Mouse (Mus musculus) intestine, embryonic 16.5 days (tissue): ENCODE measurements at regions not wholly inside any gene's neighbourhood (a gene's known extent, or its start where the extent isn't known, plus 50 kb on each side); places are given as distances from the start of the nearest gene placed in this dataset.

ENCODE experiments used
- ATAC-seq: fragments of 200-750 bp; cut with Nextera tagmentation; 2 replicates; pipeline ENCODE4 v1.8.0; 2017; ENCODE audit warnings: moderate TSS enrichment, moderate library complexity
- H3K27ac ChIP-seq: fragments of 300-500 bp; sonication (generic); 2 replicates; pipeline ENCODE4 v1.5.1; 2014; ENCODE audit warnings: mild to moderate bottlenecking, low read length
- H3K27me3 ChIP-seq: fragments of 300-500 bp; sonication (generic); replicated peaks from 2 replicates; pipeline ENCODE4 v1.6.1; 2014; ENCODE audit warnings: low read length, control low read depth, mixed read lengths; ENCODE audit not compliant: control insufficient read depth, insufficient read depth
- H3K36me3 ChIP-seq: fragments of 300-500 bp; sonication (generic); 2 replicates; pipeline ENCODE4 v1.6.1; 2014; ENCODE audit warnings: low read length, control low read depth; ENCODE audit not compliant: control insufficient read depth, insufficient read depth
- H3K4me1 ChIP-seq: fragments of 300-500 bp; sonication (generic); 2 replicates; pipeline ENCODE4 v1.6.1; 2014; ENCODE audit warnings: low read length, control low read depth, mixed read lengths; ENCODE audit not compliant: control insufficient read depth, insufficient read depth
- H3K4me2 ChIP-seq: fragments of 300-500 bp; sonication (generic); 2 replicates; pipeline ENCODE4 v1.6.1; 2014; ENCODE audit warnings: low read depth, low read length, control low read depth
- H3K4me3 ChIP-seq: fragments of 300-500 bp; sonication (generic); 2 replicates; pipeline ENCODE4 v1.5.1; 2014; ENCODE audit warnings: mild to moderate bottlenecking, low read length
- H3K9ac ChIP-seq: fragments of 300-500 bp; sonication (generic); 2 replicates; pipeline ENCODE4 v1.6.1; 2014; ENCODE audit warnings: low read depth, low read length
- H3K9me3 ChIP-seq: fragments of 300-500 bp; sonication (generic); 2 replicates; pipeline ENCODE4 v1.6.1; 2016; ENCODE audit warnings: low read length, control low read depth; ENCODE audit not compliant: control insufficient read depth
- WGBS: fragments of 180-500 bp; shearing (Covaris S2); extraction: QIAGEN DNeasy Blood & Tissue Kit; methylation state at CpG from one replicate; pipeline ENCODE4 v1.1.7; 2014; 5-methylcytosine and 5-hydroxymethylcytosine counted together

GRCm38 (mm10) chr2:178929033-178929432, 498.7 kb downstream of the Cdh26 start:
- WGBS, result 71% methylated on average over 6 of the region's 6 CpGs
- Histone ChIP-seq H3K9me3 (no peaks in the 10 kb centered on the region), H3K36me3 (no peaks in the 10 kb centered on the region), H3K27ac (no peak overlapping the region), H3K27me3 (no peaks in the 10 kb centered on the region), H3K4me3 (no peak overlapping the region), H3K4me2 (no peak overlapping the region), H3K9ac (no peak overlapping the region), H3K4me1 (no peaks in the 10 kb centered on the region)
- ATAC-seq, result no peak

DNA sequence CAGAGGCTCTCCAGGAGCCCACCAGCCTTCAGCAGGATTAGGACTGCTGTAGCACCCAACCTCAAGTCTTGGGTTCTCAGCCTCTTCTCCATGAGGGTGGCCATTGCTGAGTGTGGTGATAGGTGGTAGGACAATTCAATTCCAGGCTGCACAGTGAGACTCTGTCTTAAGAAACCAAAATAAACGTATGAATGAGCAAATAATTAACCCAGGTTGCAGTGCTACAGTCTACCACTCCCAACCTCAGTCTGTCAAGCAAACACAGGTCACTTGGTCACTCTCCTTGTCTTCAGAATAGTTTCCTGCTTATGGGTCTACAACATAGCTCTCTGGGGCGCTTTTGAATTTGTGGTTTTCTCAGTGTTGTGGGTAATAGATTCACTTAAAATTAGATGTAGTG, 499.8 kb downstream of the Cdh26 start:
- H3K27ac ChIP-seq, result peak overlapping the region; percentile 23; the same call in 1 of the 2 replicates

GRCm38 (mm10) chr2:178948471-178948870, 493.8 kb upstream of the Cdh4 start:
- Histone ChIP-seq H3K27ac (no peak overlapping the region), H3K9me3 (no peaks in the 10 kb centered on the region), H3K4me3 (no peak overlapping the region), H3K36me3 (no peaks in the 10 kb centered on the region), H3K9ac (no peak overlapping the region), H3K27me3 (no peaks in the 10 kb centered on the region), H3K4me1 (no peaks in the 10 kb centered on the region), H3K4me2 (no peak overlapping the region)
- ATAC-seq, result no peak
- 79% methylated on average over 6 of the region's 6 CpGs for WGBS

More for the DNA sequence above, 499.8 kb downstream of the Cdh26 start:
- H3K4me1 ChIP-seq, result no peaks in the 10 kb centered on the region
- WGBS, result 44% methylated on average over 2 of the region's 2 CpGs
- H3K9me3 ChIP-seq, result no peaks in the 10 kb centered on the region
- H3K27me3 ChIP-seq, result no peaks in the 10 kb centered on the region
- H3K4me3 ChIP-seq, result no peak overlapping the region
- peak; percentile 98 for ATAC-seq
- H3K36me3 ChIP-seq, result no peaks in the 10 kb centered on the region
- H3K4me2 ChIP-seq, result peak overlapping the region; percentile 6; the same call in 1 of the 2 replicates
- H3K9ac ChIP-seq, result no peak overlapping the region

DNA sequence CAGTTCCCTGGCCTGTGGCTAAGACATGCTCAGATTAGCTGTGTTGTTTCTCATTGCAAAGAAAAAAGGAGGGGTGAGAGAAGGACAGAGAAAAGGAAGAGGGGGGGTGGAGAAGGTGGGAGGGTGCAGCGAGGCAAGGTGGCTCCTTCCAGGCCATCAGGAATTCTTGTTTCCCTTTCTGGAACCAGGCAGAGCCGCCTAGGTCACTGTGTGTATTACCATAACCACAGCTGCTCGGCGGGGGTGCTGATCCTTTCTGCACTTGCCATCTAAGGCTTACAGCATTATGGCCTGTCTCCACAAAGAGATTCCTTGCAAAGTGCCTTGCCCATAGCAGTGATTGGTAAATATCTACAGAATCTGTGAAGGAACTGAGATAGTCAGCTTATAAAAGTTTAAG, 493.1 kb upstream of the Cdh4 start:
- H3K4me1 ChIP-seq, result no peaks in the 10 kb centered on the region
- H3K27ac ChIP-seq, result no peak overlapping the region
- H3K36me3 ChIP-seq, result no peaks in the 10 kb centered on the region
- no peak for ATAC-seq
- H3K4me3 ChIP-seq, result no peak overlapping the region
- H3K9ac ChIP-seq, result no peak overlapping the region
- no peaks in the 10 kb centered on the region for H3K27me3 ChIP-seq
- no peak overlapping the region for H3K4me2 ChIP-seq
- H3K9me3 ChIP-seq, result no peaks in the 10 kb centered on the region
- 38% methylated on average over 4 of the region's 4 CpGs for WGBS

GRCm38 (mm10) chr2:178950304-178950703, 491.9 kb upstream of the Cdh4 start:
- WGBS, result 33% methylated on average over 1 of the region's 1 CpGs
- H3K4me3 ChIP-seq, result no peak overlapping the region
- H3K9ac ChIP-seq, result no peak overlapping the region
- ATAC-seq, result no peak
- H3K4me2 ChIP-seq, result no peak overlapping the region
- H3K27ac ChIP-seq, result no peak overlapping the region
- H3K27me3 ChIP-seq, result no peaks in the 10 kb centered on the region
- no peaks in the 10 kb centered on the region for H3K36me3 ChIP-seq
- peaks cover 7% of the 10 kb centered on the region; the same call in 1 of the 2 replicates for H3K4me1 ChIP-seq
- no peaks in the 10 kb centered on the region for H3K9me3 ChIP-seq

DNA sequence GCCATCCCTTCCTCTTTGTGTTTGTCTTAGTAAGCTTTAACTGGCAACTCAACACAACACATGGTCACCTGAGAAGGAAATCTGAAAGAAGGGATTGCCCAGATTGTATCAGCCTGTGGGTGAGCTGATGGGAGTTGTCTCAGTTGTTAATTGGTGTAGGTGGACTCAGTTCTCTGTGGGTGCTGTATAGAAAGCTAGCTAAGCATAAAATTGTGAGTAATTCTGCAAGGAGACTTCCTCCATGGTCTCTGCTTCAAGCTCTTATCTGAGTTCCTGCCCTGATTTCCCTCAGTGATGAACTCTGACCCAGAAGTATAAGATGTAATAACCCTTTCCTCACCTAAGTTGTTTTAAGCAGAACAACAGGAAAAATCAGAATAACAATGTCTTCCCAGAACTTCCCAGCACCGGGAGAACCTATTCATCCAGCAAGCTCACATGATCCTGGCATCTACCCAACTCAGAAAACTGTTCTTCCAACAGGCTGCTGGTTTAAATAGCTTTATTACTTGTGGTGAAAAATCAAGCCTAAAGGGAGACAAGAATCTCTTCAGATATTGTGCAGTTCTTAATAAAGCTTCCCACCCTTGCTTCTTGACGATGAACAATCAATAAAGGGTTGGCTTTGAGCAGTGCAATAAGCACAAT, 487.7 kb upstream of the Cdh4 start:
- no peak overlapping the region for H3K9ac ChIP-seq
- H3K4me2 ChIP-seq, result no peak overlapping the region
- ATAC-seq, result peak; percentile 88
- no peaks in the 10 kb centered on the region for H3K36me3 ChIP-seq
- WGBS, result 57% methylated on average over 2 of the region's 2 CpGs
- no peaks in the 10 kb centered on the region for H3K9me3 ChIP-seq
- no peak overlapping the region for H3K4me3 ChIP-seq
- H3K27ac ChIP-seq, result no peak overlapping the region
- peaks cover 7% of the 10 kb centered on the region; the same call in 1 of the 2 replicates for H3K4me1 ChIP-seq
- no peaks in the 10 kb centered on the region for H3K27me3 ChIP-seq

- no peak overlapping the region for H3K4me3 ChIP-seq
- no peaks in the 10 kb centered on the region for H3K27me3 ChIP-seq
- peaks cover 7% of the 10 kb centered on the region; the same call in 1 of the 2 replicates for H3K4me1 ChIP-seq
- 86% methylated on average over 10 of the region's 10 CpGs for WGBS
- no peak overlapping the region for H3K27ac ChIP-seq
- H3K4me2 ChIP-seq, result no peak overlapping the region
- no peak overlapping the region for H3K9ac ChIP-seq
- ATAC-seq, result no peak
- no peaks in the 10 kb centered on the region for H3K36me3 ChIP-seq
- no peaks in the 10 kb centered on the region for H3K9me3 ChIP-seq
These were observed 483.4 kb upstream of the Cdh4 start for GRCm38 (mm10) chr2:178958829-178959228.

- Histone ChIP-seq H3K9me3 (no peaks in the 10 kb centered on the region), H3K9ac (no peak overlapping the region), H3K27me3 (no peaks in the 10 kb centered on the region), H3K36me3 (no peaks in the 10 kb centered on the region), H3K4me2 (no peak overlapping the region), H3K27ac (no peak overlapping the region), H3K4me3 (no peak overlapping the region), H3K4me1 (peaks cover 4% of the 10 kb centered on the region; the same call in 1 of the 2 replicates)
- 48% methylated on average over 6 of the region's 6 CpGs for WGBS
- ATAC-seq, result no peak
These were observed 482.6 kb upstream of the Cdh4 start for GRCm38 (mm10) chr2:178959603-178960002.

GRCm38 (mm10) chr2:178967584-178968365, 474.5 kb upstream of the Cdh4 start:
- no peaks in the 10 kb centered on the region for H3K36me3 ChIP-seq
- no peak overlapping the region for H3K9ac ChIP-seq
- H3K27me3 ChIP-seq, result no peaks in the 10 kb centered on the region
- no peak overlapping the region for H3K27ac ChIP-seq
- no peak overlapping the region for H3K4me2 ChIP-seq
- ATAC-seq, result no peak
- WGBS, result 77% methylated on average over 11 of the region's 11 CpGs
- no peaks in the 10 kb centered on the region for H3K9me3 ChIP-seq
- H3K4me1 ChIP-seq, result no peaks in the 10 kb centered on the region
- H3K4me3 ChIP-seq, result no peak overlapping the region
